Mouse (Mus musculus): Measurements from ENCODE around the gene Car11. TPM values are rescaled to one million over a fixed set of nuclear protein-coding genes. Genes with fewer than 3 reads are reported as not detected.

Car11 gene
- polyA plus RNA-seq, 1 experiment from 2014 or later, result 5.1 TPM

- Histone ChIP-seq H3K4me3 (no peak overlapping the region), H3K4me2 (no peak overlapping the region), H3K27me3 (no peaks in the 10 kb centered on the region), H3K9me3 (replicated peaks) (no peaks in the 10 kb centered on the region), H3K36me3 (peaks cover 15% of the 10 kb centered on the region; the same call in 1 of the 2 replicates), H3K4me1 (replicated peaks) (0 out of 2 replicates have a peak, but pooled peaks cover 7% of the 10 kb centered on the region), H3K27ac (no peak overlapping the region), H3K9ac (no peak overlapping the region)
- WGBS, result 79% methylated on average over 3 of the region's 3 CpGs
- no peak for ATAC-seq (replicated peaks; ENCODE audit: insufficient number of reproducible peaks, insufficient read depth, low FRiP score, low read depth)
Measured at GRCm38 (mm10) chr7:45727625-45728024, 28.0 kb downstream of the Car11 start.

- Histone ChIP-seq H3K27me3 (no peaks in the 10 kb centered on the region), H3K4me1 (replicated peaks) (0 out of 2 replicates have a peak, but pooled peaks cover 7% of the 10 kb centered on the region), H3K4me3 (no peak overlapping the region), H3K9ac (no peak overlapping the region), H3K36me3 (0 out of 2 replicates have a peak, but pooled peaks cover 3% of the 10 kb centered on the region), H3K27ac (no peak overlapping the region), H3K4me2 (no peak overlapping the region), H3K9me3 (replicated peaks) (no peaks in the 10 kb centered on the region)
- no peak for ATAC-seq (replicated peaks; ENCODE audit: insufficient number of reproducible peaks, insufficient read depth, low FRiP score, low read depth)
- WGBS, result 19% methylated on average over 16 of the region's 16 CpGs
Measured at GRCm38 (mm10) chr7:45730727-45731431, 31.2 kb downstream of the Car11 start.

- H3K36me3 ChIP-seq, result no peaks in the 10 kb centered on the region
- no peaks in the 10 kb centered on the region for H3K27me3 ChIP-seq
- H3K4me1 ChIP-seq (replicated peaks), result 0 out of 2 replicates have a peak, but pooled peaks cover 7% of the 10 kb centered on the region
- no peak overlapping the region for H3K4me3 ChIP-seq
- no peak overlapping the region for H3K9ac ChIP-seq
- no peak overlapping the region for H3K4me2 ChIP-seq
- no peak for ATAC-seq (replicated peaks; ENCODE audit: insufficient number of reproducible peaks, insufficient read depth, low FRiP score, low read depth)
- 75% methylated on average over 5 of the region's 5 CpGs for WGBS
- H3K9me3 ChIP-seq (replicated peaks), result no peaks in the 10 kb centered on the region
- H3K27ac ChIP-seq, result no peak overlapping the region
Measured at GRCm38 (mm10) chr7:45733477-45733876, 33.8 kb downstream of the Car11 start.

- no peak overlapping the region for H3K4me2 ChIP-seq
- no peaks in the 10 kb centered on the region for H3K9me3 ChIP-seq (replicated peaks)
- H3K4me1 ChIP-seq (replicated peaks), result 0 out of 2 replicates have a peak, but pooled peaks cover 4% of the 10 kb centered on the region
- H3K36me3 ChIP-seq, result no peaks in the 10 kb centered on the region
- H3K4me3 ChIP-seq, result no peak overlapping the region
- peak; percentile 82; the same call in 1 of the 2 replicates for ATAC-seq (replicated peaks; ENCODE audit: insufficient number of reproducible peaks, insufficient read depth, low FRiP score, low read depth)
- H3K27ac ChIP-seq, result no peak overlapping the region
- WGBS, result 8% methylated on average over 9 of the region's 9 CpGs
- H3K27me3 ChIP-seq, result no peaks in the 10 kb centered on the region
- H3K9ac ChIP-seq, result no peak overlapping the region
Measured at GRCm38 (mm10) chr7:45739162-45739763, 39.6 kb downstream of the Car11 start.

DNA sequence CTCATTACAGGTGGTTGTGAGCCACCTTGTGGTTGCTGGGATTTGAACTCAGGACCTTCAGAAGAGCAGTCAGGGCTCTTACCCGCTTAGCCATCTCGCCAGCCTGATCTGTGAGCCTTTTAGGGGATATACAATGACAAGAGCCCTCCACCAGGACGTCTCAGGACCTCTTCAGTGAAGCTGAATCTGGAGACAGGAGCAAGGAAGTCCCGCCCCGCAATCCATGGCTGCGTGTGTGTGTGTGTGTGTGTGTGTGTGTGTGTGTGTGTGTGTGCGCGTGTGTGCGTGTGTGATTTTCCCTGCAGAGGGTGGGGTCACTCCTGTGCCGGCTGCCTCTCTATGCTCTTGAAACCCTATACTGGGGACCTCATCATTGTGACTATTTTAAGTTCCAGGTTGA, 40.2 kb downstream of the Car11 start:
- 68% methylated on average over 10 of the region's 10 CpGs for whole genome bisulfite sequencing

DNA sequence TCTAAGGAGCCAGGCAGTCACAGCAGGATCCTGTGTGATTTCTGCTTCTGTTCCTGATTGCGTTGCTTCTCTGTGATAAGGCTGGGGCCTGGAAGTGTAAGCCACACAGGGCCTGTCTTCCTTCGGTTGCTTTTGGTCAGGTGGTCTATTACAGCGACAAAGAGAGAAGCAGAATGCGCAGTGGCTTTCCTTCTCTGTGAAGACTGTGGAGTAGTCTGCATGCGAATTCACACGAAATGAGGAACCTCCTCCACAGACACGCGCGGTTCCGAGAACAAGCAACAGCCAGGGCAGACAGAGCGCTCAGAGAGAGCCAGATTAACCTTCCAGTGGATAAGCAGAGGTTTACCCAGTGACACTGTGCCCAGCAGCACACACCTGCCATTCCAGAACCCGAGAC, 41.7 kb downstream of the Car11 start:
- Histone ChIP-seq H3K9me3 (replicated peaks) (no peaks in the 10 kb centered on the region), H3K4me1 (replicated peaks) (0 out of 2 replicates have a peak, but pooled peaks cover 4% of the 10 kb centered on the region), H3K27ac (no peak overlapping the region), H3K4me3 (no peak overlapping the region), H3K36me3 (no peaks in the 10 kb centered on the region), H3K9ac (no peak overlapping the region), H3K27me3 (no peaks in the 10 kb centered on the region), H3K4me2 (peak overlapping the region; percentile 53; the same call in 1 of the 2 replicates)
- 75% methylated on average over 12 of the region's 12 CpGs for WGBS
- ATAC-seq (replicated peaks; ENCODE audit: insufficient number of reproducible peaks, insufficient read depth, low FRiP score, low read depth), result no peak

More for the DNA sequence above, 40.2 kb downstream of the Car11 start:
- Histone ChIP-seq H3K9ac (no peak overlapping the region), H3K27ac (no peak overlapping the region), H3K4me1 (replicated peaks) (0 out of 2 replicates have a peak, but pooled peaks cover 4% of the 10 kb centered on the region), H3K9me3 (replicated peaks) (no peaks in the 10 kb centered on the region), H3K36me3 (no peaks in the 10 kb centered on the region), H3K4me2 (no peak overlapping the region), H3K4me3 (no peak overlapping the region), H3K27me3 (no peaks in the 10 kb centered on the region)
- no peak for ATAC-seq (replicated peaks; ENCODE audit: insufficient number of reproducible peaks, insufficient read depth, low FRiP score, low read depth)

DNA sequence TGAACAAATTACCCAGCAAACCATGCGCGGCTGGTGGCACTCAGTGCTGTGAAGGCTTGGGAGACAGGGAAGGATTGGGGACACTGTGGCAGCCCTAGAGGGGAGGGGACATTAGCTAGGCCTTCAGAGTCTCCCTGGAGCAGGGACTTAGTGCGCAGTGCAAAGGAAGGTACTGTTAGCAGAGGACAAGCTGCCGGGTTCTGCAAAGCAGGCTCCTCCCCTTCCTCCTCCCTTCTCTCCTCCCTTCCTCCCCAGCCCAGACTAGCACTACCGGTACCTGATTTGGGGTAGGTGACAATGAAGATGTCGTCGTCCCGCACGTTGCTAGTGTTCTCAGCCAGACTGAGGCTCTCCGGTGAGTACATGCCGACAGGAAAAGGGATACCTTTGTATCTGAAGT, 42.1 kb downstream of the Car11 start:
- ATAC-seq (replicated peaks; ENCODE audit: insufficient number of reproducible peaks, insufficient read depth, low FRiP score, low read depth), result no peak; the same call in 1 of the 2 replicates
- Histone ChIP-seq H3K4me2 (peak overlapping the region; percentile 53), H3K4me1 (replicated peaks) (0 out of 2 replicates have a peak, but pooled peaks cover 4% of the 10 kb centered on the region), H3K27me3 (no peaks in the 10 kb centered on the region), H3K9me3 (replicated peaks) (no peaks in the 10 kb centered on the region), H3K27ac (no peak overlapping the region), H3K9ac (peak overlapping the region; percentile 1; the same call in 1 of the 2 replicates), H3K4me3 (peak overlapping the region; percentile 31), H3K36me3 (no peaks in the 10 kb centered on the region)
- WGBS, result 30% methylated on average over 11 of the region's 11 CpGs

DNA sequence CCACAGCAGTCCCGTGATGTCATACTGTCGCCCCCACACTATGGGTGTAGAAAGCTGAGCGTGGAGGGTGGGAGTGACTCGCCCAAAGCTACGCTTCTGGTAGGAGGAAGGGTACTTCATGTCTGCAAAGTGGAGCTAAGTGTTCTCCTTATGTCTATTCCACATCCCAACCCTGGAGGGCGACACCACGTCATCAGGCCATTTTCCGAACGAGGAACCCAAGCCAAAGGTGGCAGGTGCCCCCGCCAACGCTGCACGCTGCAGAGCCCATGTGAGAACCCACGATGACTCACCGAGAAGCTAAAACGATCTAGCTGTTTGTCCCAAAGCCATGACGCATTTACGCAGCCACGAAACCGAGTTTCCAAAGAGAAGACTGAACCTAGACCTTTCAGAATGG, 42.7 kb downstream of the Car11 start:
- no peaks in the 10 kb centered on the region for H3K27me3 ChIP-seq
- 0 out of 2 replicates have a peak, but pooled peaks cover 4% of the 10 kb centered on the region for H3K4me1 ChIP-seq (replicated peaks)
- peak overlapping the region; percentile 1; the same call in 1 of the 2 replicates for H3K9ac ChIP-seq
- H3K36me3 ChIP-seq, result no peaks in the 10 kb centered on the region
- 34% methylated on average over 19 of the region's 19 CpGs for WGBS
- peak overlapping the region; percentile 31 for H3K4me3 ChIP-seq
- no peaks in the 10 kb centered on the region for H3K9me3 ChIP-seq (replicated peaks)
- H3K27ac ChIP-seq, result no peak overlapping the region
- no peak for ATAC-seq (replicated peaks; ENCODE audit: insufficient number of reproducible peaks, insufficient read depth, low FRiP score, low read depth)
- peak overlapping the region; percentile 53 for H3K4me2 ChIP-seq

GRCm38 (mm10) chr7:45744387-45744786, 44.7 kb downstream of the Car11 start:
- H3K9me3 ChIP-seq (replicated peaks), result no peaks in the 10 kb centered on the region
- H3K27me3 ChIP-seq, result no peaks in the 10 kb centered on the region
- H3K27ac ChIP-seq, result no peak overlapping the region
- H3K4me1 ChIP-seq (replicated peaks), result peaks cover 16% of the 10 kb centered on the region
- H3K4me2 ChIP-seq, result no peak overlapping the region
- H3K9ac ChIP-seq, result no peak overlapping the region
- no peak overlapping the region for H3K4me3 ChIP-seq
- ATAC-seq (replicated peaks; ENCODE audit: insufficient number of reproducible peaks, insufficient read depth, low FRiP score, low read depth), result no peak
- WGBS, result 32% methylated on average over 2 of the region's 2 CpGs
- H3K36me3 ChIP-seq, result no peaks in the 10 kb centered on the region

DNA sequence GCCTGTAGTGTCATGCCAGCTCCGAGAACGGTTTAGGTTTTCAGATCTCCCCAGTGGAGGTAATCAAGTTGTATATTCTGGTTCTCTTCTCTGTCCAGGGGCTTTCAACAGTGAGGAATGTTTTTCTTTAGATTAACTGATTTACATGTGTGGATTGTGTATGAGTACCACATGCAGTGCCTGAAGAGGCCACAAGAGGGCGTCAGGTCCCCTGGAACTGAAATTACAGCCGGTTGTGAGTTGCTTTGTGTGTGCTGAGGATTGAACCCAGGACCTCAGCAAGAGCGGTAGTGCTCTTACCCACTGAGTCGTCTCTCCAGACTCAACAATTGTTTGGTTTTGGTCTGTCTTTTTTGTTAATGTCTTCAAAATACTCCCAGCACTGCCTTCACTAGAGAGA, 46.9 kb downstream of the Car11 start:
- 55% methylated on average over 6 of the region's 6 CpGs for WGBS
- Histone ChIP-seq H3K4me2 (no peak overlapping the region), H3K9me3 (replicated peaks) (no peaks in the 10 kb centered on the region), H3K27me3 (no peaks in the 10 kb centered on the region), H3K9ac (no peak overlapping the region), H3K4me3 (no peak overlapping the region), H3K36me3 (no peaks in the 10 kb centered on the region), H3K4me1 (replicated peaks) (peaks cover 20% of the 10 kb centered on the region), H3K27ac (no peak overlapping the region)
- no peak for ATAC-seq (replicated peaks; ENCODE audit: insufficient number of reproducible peaks, insufficient read depth, low FRiP score, low read depth)

GRCm38 (mm10) chr7:45747450-45747849, 47.8 kb downstream of the Car11 start:
- WGBS, result 87% methylated on average over 5 of the region's 5 CpGs
- ATAC-seq (replicated peaks; ENCODE audit: insufficient number of reproducible peaks, insufficient read depth, low FRiP score, low read depth), result 0 out of 2 replicates have a peak, but pooled peaks have one; percentile 11

More at GRCm38 (mm10) chr7:45747450-45747849, 47.8 kb downstream of the Car11 start:
- H3K4me1 ChIP-seq (replicated peaks), result peaks cover 17% of the 10 kb centered on the region
- no peaks in the 10 kb centered on the region for H3K27me3 ChIP-seq
- no peak overlapping the region for H3K27ac ChIP-seq
- H3K4me2 ChIP-seq, result no peak overlapping the region
- H3K9me3 ChIP-seq (replicated peaks), result no peaks in the 10 kb centered on the region
- H3K9ac ChIP-seq, result no peak overlapping the region
- H3K4me3 ChIP-seq, result no peak overlapping the region
- no peaks in the 10 kb centered on the region for H3K36me3 ChIP-seq

Measured in heart, embryonic 15.5 days (tissue).